Mouse (Mus musculus) hindbrain, embryonic 10.5 days (tissue): ENCODE measurements at regions not wholly inside any gene's neighbourhood (a gene's known extent, or its start where the extent isn't known, plus 50 kb on each side); places are given as distances from the start of the nearest gene placed in this dataset.

Experiments used
- DNase-seq: peaks from one replicate; pipeline ENCODE4 v3.0.0-alpha.2; 2017; ENCODE audit warnings: low spot score
- H3K27ac ChIP-seq: fragments of 300-500 bp; sonication (generic); 2 replicates; pipeline ENCODE4 v1.5.1; 2016; ENCODE audit warnings: mild to moderate bottlenecking, moderate library complexity
- H3K27me3 ChIP-seq: fragments of 300-500 bp; sonication (generic); 2 replicates; pipeline ENCODE4 v1.6.1; 2016; ENCODE audit warnings: mild to moderate bottlenecking; ENCODE audit not compliant: poor library complexity, insufficient read depth, severe bottlenecking
- H3K36me3 ChIP-seq: fragments of 300-500 bp; sonication (generic); 2 replicates; pipeline ENCODE4 v1.6.1; 2016; ENCODE audit warnings: mild to moderate bottlenecking, moderate library complexity
- H3K4me1 ChIP-seq: fragments of 300-500 bp; sonication (generic); replicated peaks from 2 replicates; pipeline ENCODE4 v1.6.1; 2016; ENCODE audit warnings: mild to moderate bottlenecking
- H3K4me3 ChIP-seq: fragments of 300-500 bp; sonication (generic); 2 replicates; pipeline ENCODE4 v1.5.1; 2016; ENCODE audit warnings: mild to moderate bottlenecking, moderate library complexity
- H3K9me3 ChIP-seq: fragments of 300-500 bp; sonication (generic); 2 replicates; pipeline ENCODE4 v1.6.1; 2016; ENCODE audit warnings: mild to moderate bottlenecking, moderate library complexity

- Histone ChIP-seq H3K36me3 (no peaks in the 10 kb centered on the region), H3K4me3 (no peak overlapping the region), H3K9me3 (no peaks in the 10 kb centered on the region), H3K4me1 (no peaks in the 10 kb centered on the region), H3K27me3 (no peaks in the 10 kb centered on the region), H3K27ac (no peak overlapping the region)
- DNase-seq, result no peak
Measured at GRCm38 (mm10) chr2:22165919-22166318, 61.4 kb upstream of the Myo3a start.
